Mouse (Mus musculus) MEL (cell line): ENCODE measurements around the gene Ephb3. TPM values are rescaled to one million over a fixed set of nuclear protein-coding genes. Genes with fewer than 3 reads are reported as not detected.

Source experiments
- DNase-seq: peaks from one replicate; pipeline ENCODE4 v3.0.0; 2011; ENCODE audit warnings: low read depth, low spot score
- H3K27ac ChIP-seq: 2 replicates; pipeline ENCODE4 v1.5.1; 2012; ENCODE audit warnings: low read depth, mild to moderate bottlenecking, control low read depth, low read length, moderate library complexity; ENCODE audit not compliant: control insufficient read depth
- H3K27me3 ChIP-seq, 2 experiments: fragments of 150-350 bp in 1 of 2; sonication (generic) in 1 of 2; 2 replicates each; pipeline ENCODE4 v1.6.1; 2012; ENCODE audit warnings: low read length in 2 of 2, mild to moderate bottlenecking in 2 of 2, improper control_type of control experiment in 1 of 2, moderate library complexity in 1 of 2; ENCODE audit not compliant: insufficient read depth in 2 of 2, control insufficient read depth in 1 of 2
- H3K36me3 ChIP-seq, 2 experiments: 2 replicates each; pipeline ENCODE4 v1.6.1; 2012 to 2014; ENCODE audit warnings: low read length in 2 of 2, improper control_type of control experiment in 1 of 2, inconsistent platforms in 1 of 2, mild to moderate bottlenecking in 1 of 2; ENCODE audit not compliant: insufficient read depth in 2 of 2, control insufficient read depth in 1 of 2
- H3K4me1 ChIP-seq, 2 experiments: fragments of 150-350 bp in 1 of 2; sonication (generic) in 1 of 2; 2 replicates each; pipeline ENCODE4 v1.6.1; 2012; ENCODE audit warnings: low read length in 2 of 2, improper control_type of control experiment in 1 of 2, mild to moderate bottlenecking in 1 of 2; ENCODE audit not compliant: insufficient read depth in 2 of 2, control insufficient read depth in 1 of 2
- H3K4me3 ChIP-seq, 2 experiments: fragments of 150-350 bp in 1 of 2; sonication (generic) in 1 of 2; 2 replicates each; pipeline ENCODE4 v1.5.1; 2012; ENCODE audit warnings: low read depth in 2 of 2, low read length in 2 of 2, mild to moderate bottlenecking in 2 of 2, moderate library complexity in 2 of 2, control low read depth in 1 of 2, improper control_type of control experiment in 1 of 2; ENCODE audit not compliant: control insufficient read depth in 1 of 2, insufficient read depth in 1 of 2
- H3K79me2 ChIP-seq: 2 replicates; pipeline ENCODE4 v1.6.1; 2012; ENCODE audit warnings: mild to moderate bottlenecking, low read length, moderate library complexity; ENCODE audit not compliant: control insufficient read depth, poor library complexity, insufficient read depth
- H3K9ac ChIP-seq: 2 replicates; pipeline ENCODE4 v1.6.1; 2012; ENCODE audit warnings: low read depth, mild to moderate bottlenecking, control low read depth, low read length, moderate library complexity; ENCODE audit not compliant: control insufficient read depth, poor library complexity, severe bottlenecking
- H3K9me3 ChIP-seq: fragments of 150-350 bp; sonication (generic); replicated peaks from 2 replicates; pipeline ENCODE4 v1.6.1; 2012; ENCODE audit warnings: mild to moderate bottlenecking, low read length, improper control_type of control experiment, moderate library complexity; ENCODE audit not compliant: insufficient read depth
- BHLHE40 ChIP-seq: IDR thresholded peaks from 2 replicates; pipeline ENCODE4 v1.6.1; 2012; ENCODE audit warnings: low read depth, mild to moderate bottlenecking, inconsistent platforms, low read length, improper control_type of control experiment, borderline replicate concordance
- CHD1 ChIP-seq: IDR thresholded peaks from 2 replicates; pipeline ENCODE4 v1.6.1; 2012; ENCODE audit warnings: low read depth, mild to moderate bottlenecking, inconsistent platforms, low read length, improper control_type of control experiment
- E2F4 ChIP-seq: IDR thresholded peaks from 2 replicates; pipeline ENCODE4 v1.6.1; 2011; ENCODE audit warnings: low read depth, low read length, improper control_type of control experiment, borderline replicate concordance
- ELF1 ChIP-seq: IDR thresholded peaks from 2 replicates; pipeline ENCODE4 v1.6.1; 2014; ENCODE audit warnings: low read depth, mild to moderate bottlenecking, inconsistent platforms, low read length, improper control_type of control experiment, moderate library complexity
- EP300 ChIP-seq, 2 experiments: IDR thresholded peaks; 2 replicates each; pipeline ENCODE4 v1.6.1; 2011; ENCODE audit warnings: improper control_type of control experiment in 2 of 2, low read length in 2 of 2, low read depth in 1 of 2, mild to moderate bottlenecking in 1 of 2
- HCFC1 ChIP-seq: IDR thresholded peaks from 2 replicates; pipeline ENCODE4 v1.6.1; 2012; ENCODE audit warnings: low read depth, mild to moderate bottlenecking, inconsistent platforms, low read length, improper control_type of control experiment, moderate library complexity
- JUND ChIP-seq: IDR thresholded peaks from 2 replicates; pipeline ENCODE4 v1.6.1; 2011; ENCODE audit warnings: low read depth, mild to moderate bottlenecking, improper control_type of control experiment, low read length
- KAT2A ChIP-seq: conservative IDR thresholded peaks from 2 replicates; pipeline ENCODE4 v1.6.1; 2012; ENCODE audit warnings: low read depth, low read length, improper control_type of control experiment, inconsistent platforms
- MYB ChIP-seq: IDR thresholded peaks from 2 replicates; pipeline ENCODE4 v1.6.1; 2011; ENCODE audit warnings: mild to moderate bottlenecking, low read depth, low read length, improper control_type of control experiment
- MYC ChIP-seq: IDR thresholded peaks from 2 replicates; pipeline ENCODE4 v1.6.1; 2011; ENCODE audit warnings: low read depth, mild to moderate bottlenecking, low read length, improper control_type of control experiment, moderate library complexity
- POLR2A ChIP-seq, 2 experiments: IDR thresholded peaks; 2 replicates each; pipeline ENCODE4 v1.6.1; 2011 to 2012; ENCODE audit warnings: low read length in 2 of 2, mild to moderate bottlenecking in 2 of 2, control low read depth in 1 of 2, improper control_type of control experiment in 1 of 2, low read depth in 1 of 2, moderate library complexity in 1 of 2; ENCODE audit not compliant: control insufficient read depth in 1 of 2, insufficient read depth in 1 of 2, poor library complexity in 1 of 2
- POLR2AphosphoS2 ChIP-seq: IDR thresholded peaks from 2 replicates; pipeline ENCODE4 v1.6.1; 2011; ENCODE audit warnings: low read length, improper control_type of control experiment
- POLR2AphosphoS5 ChIP-seq: IDR thresholded peaks from 2 replicates; pipeline ENCODE4 v1.6.1; 2012; ENCODE audit warnings: low read depth, borderline replicate concordance, mild to moderate bottlenecking, inconsistent platforms, low read length, moderate library complexity, mixed read lengths
- RAD21 ChIP-seq: IDR thresholded peaks from 2 replicates; pipeline ENCODE4 v1.6.1; 2011; ENCODE audit warnings: mild to moderate bottlenecking, low read depth, low read length, improper control_type of control experiment
- SMC3 ChIP-seq: IDR thresholded peaks from 2 replicates; pipeline ENCODE4 v1.6.1; 2011; ENCODE audit warnings: low read depth, low read length, improper control_type of control experiment
- TAL1 ChIP-seq: IDR thresholded peaks from 2 replicates; pipeline ENCODE4 v1.6.1; 2012; ENCODE audit warnings: mild to moderate bottlenecking, inconsistent platforms, low read length, moderate library complexity, mixed read lengths
- TBP ChIP-seq: IDR thresholded peaks from 2 replicates; pipeline ENCODE4 v1.8.0; 2011; ENCODE audit warnings: low read depth, low read length, improper control_type of control experiment
- UBTF ChIP-seq: IDR thresholded peaks from 2 replicates; pipeline ENCODE4 v1.6.1; 2012; ENCODE audit warnings: low read depth, mild to moderate bottlenecking, inconsistent platforms, low read length, improper control_type of control experiment, moderate library complexity, borderline replicate concordance; ENCODE audit not compliant: insufficient read depth
- USF1 ChIP-seq: IDR thresholded peaks from 2 replicates; pipeline ENCODE4 v1.6.1; 2014; ENCODE audit warnings: low read depth, mild to moderate bottlenecking, inconsistent platforms, low read length, improper control_type of control experiment, moderate library complexity
- ZC3H11A ChIP-seq: IDR thresholded peaks from 2 replicates; pipeline ENCODE4 v1.6.1; 2012; ENCODE audit warnings: low read depth, mild to moderate bottlenecking, inconsistent platforms, low read length, improper control_type of control experiment
- ZMIZ1 ChIP-seq: IDR thresholded peaks from 2 replicates; pipeline ENCODE4 v1.6.1; 2012; ENCODE audit warnings: low read depth, mild to moderate bottlenecking, inconsistent platforms, low read length, improper control_type of control experiment, moderate library complexity
- ZNF384 ChIP-seq: IDR thresholded peaks from 2 replicates; pipeline ENCODE4 v1.6.1; 2012; ENCODE audit warnings: low read depth, mild to moderate bottlenecking, inconsistent platforms, low read length, improper control_type of control experiment
- polyA plus RNA-seq, 2 experiments: library from polyadenylated mRNA; stranded (reverse) in 1 of 2; unstranded in 1 of 2; fragments of >175 nt in 1 of 2; fragments of >200 nt in 1 of 2; gene quantifications; 2 replicates each; pipeline versions ENCODE4 v1.2.1 to v1.2.4; 2012; ENCODE audit warnings: low replicate concordance in 2 of 2, low read depth in 1 of 2; ENCODE audit not compliant: insufficient read length in 2 of 2, insufficient read depth in 1 of 2, missing spikeins in 1 of 2
- total RNA-seq: library from RNA; depleted of rRNA; stranded (reverse); fragments of 300-350 nt; gene quantifications from 2 replicates; pipeline ENCODE4 v1.2.3, GENCODE M21; 2012

The Ephb3 gene
- total and polyA plus RNA-seq, 3 experiments = 0.46 to 2.9 TPM; not detected in 1

DNA sequence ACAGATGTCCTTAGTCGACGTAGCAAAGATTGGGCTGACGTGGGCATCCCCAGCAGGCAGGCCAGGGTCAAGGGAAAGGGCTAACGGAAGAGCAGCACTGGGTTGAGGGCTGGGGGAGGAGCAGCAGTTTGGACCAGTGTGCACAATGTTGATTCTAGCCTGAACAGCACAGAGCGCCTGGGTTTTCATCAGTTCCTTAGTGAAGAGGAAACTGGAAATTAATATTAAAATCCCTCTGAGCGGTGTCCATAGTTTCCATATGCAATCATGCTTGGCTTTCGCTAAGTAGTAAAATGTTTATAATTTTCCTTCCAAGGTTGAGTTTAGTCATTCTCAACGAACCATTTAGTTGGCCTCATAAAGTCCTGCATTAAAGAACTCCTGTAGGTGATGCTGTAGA is 65.2 kb downstream of the Ephb3 start:
- H3K4me1 ChIP-seq = no peaks in the 10 kb centered on the region; a peak in 1 of 4 replicates
- H3K9me3 ChIP-seq = no peaks in the 10 kb centered on the region
- TF ChIP-seq MYB (no peak), POLR2AphosphoS2 (no peak), BHLHE40 (no peak), EP300 (IDR thresholded peaks at IDR 0.05; ENCODE audit: low read depth in 1 of 2, low read length in 2 of 2) (no peak), USF1 (no peak), CHD1 (no peak), SMC3 (no peak), UBTF (no peak), ZMIZ1 (no peak), POLR2AphosphoS5 (no peak), HCFC1 (no peak), RAD21 (no peak), ZNF384 (no peak), TBP (no peak), KAT2A (no peak), JUND (no peak), TAL1 (no peak), E2F4 (no peak)
- no peaks in the 10 kb centered on the region for H3K79me2 ChIP-seq
- H3K27me3 ChIP-seq = no peaks in the 10 kb centered on the region
- H3K9ac ChIP-seq = no peak overlapping the region
- H3K36me3 ChIP-seq = no peaks in the 10 kb centered on the region; a peak in 1 of 4 replicates
- DNase-seq = no peak
- no peak overlapping the region for H3K27ac ChIP-seq
- no peak overlapping the region for H3K4me3 ChIP-seq

DNA sequence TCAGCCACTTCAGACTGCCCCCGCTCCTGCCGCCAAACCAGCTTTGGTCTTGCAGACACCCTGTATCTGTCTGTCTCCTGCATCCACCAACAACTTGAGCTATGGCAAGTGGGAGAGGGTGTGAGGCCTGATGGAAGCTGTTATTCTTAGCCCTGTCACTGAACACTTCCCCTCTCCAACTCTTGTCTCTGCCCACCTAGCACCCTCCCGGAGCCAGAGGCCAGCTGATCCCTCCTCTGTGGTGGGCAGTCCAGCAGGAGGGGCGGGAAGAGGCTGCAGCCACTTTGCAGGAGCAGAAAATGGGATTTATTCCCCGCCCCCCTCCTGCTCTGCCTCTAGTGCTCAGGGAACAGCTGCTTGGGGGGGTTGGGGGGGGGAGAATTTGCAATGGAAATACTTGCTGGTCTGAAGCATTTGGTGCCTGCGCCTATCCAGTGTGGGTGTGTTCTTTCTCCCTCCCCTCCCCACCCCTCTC is 67.3 kb downstream of the Ephb3 start:
- no peak overlapping the region for H3K4me3 ChIP-seq
- no peaks in the 10 kb centered on the region for H3K79me2 ChIP-seq
- no peaks in the 10 kb centered on the region; a peak in 1 of 4 replicates for H3K36me3 ChIP-seq
- H3K9ac ChIP-seq = no peak overlapping the region
- H3K4me1 ChIP-seq = no peaks in the 10 kb centered on the region; a peak in 1 of 4 replicates
- no peaks in the 10 kb centered on the region for H3K27me3 ChIP-seq
- DNase-seq = no peak
- H3K9me3 ChIP-seq = no peaks in the 10 kb centered on the region
- no peak for TF ChIP-seq ELF1
- TF ChIP-seq ZC3H11A = no peak
- TF ChIP-seq POLR2A (IDR thresholded peaks at IDR 0.05; ENCODE audit: control insufficient read depth in 1 of 2, insufficient read depth in 1 of 2, low read depth in 1 of 2, low read length in 2 of 2, poor library complexity in 1 of 2) = no peak
- no peak for TF ChIP-seq BHLHE40
- no peak for TF ChIP-seq JUND
- TF ChIP-seq MYC = no peak
- H3K27ac ChIP-seq = no peak overlapping the region
